Mouse (Mus musculus) hindbrain, postnatal 0 days (tissue): ENCODE measurements around the gene Adamtsl2. TPM values are rescaled to one million over a fixed set of nuclear protein-coding genes. Genes with fewer than 3 reads are reported as not detected.

Experiments
- ATAC-seq: fragments of 200-750 bp; cut with Nextera tagmentation; 2 replicates; pipeline ENCODE4 v1.8.0; 2017; ENCODE audit warnings: mild to moderate bottlenecking, moderate TSS enrichment, moderate library complexity
- DNase-seq: peaks from one replicate; pipeline ENCODE4 v3.0.0-alpha.2; 2015; ENCODE audit warnings: low spot score
- H3K27ac ChIP-seq: fragments of 300-500 bp; sonication (generic); 2 replicates; pipeline ENCODE4 v1.5.1; 2014; ENCODE audit warnings: mild to moderate bottlenecking
- H3K27me3 ChIP-seq: fragments of 300-500 bp; sonication (generic); 2 replicates; pipeline ENCODE4 v1.6.1; 2014; ENCODE audit warnings: low read length, mixed read lengths; ENCODE audit not compliant: insufficient read depth
- H3K36me3 ChIP-seq: fragments of 300-500 bp; sonication (generic); 2 replicates; pipeline ENCODE4 v1.6.1; 2014; ENCODE audit warnings: low read length, mixed read lengths; ENCODE audit not compliant: insufficient read depth
- H3K4me1 ChIP-seq: fragments of 300-500 bp; sonication (generic); 2 replicates; pipeline ENCODE4 v1.6.1; 2014; ENCODE audit warnings: antibody characterized with exemption, low read length, mixed read lengths; ENCODE audit not compliant: insufficient read depth
- H3K4me2 ChIP-seq: fragments of 300-500 bp; sonication (generic); 2 replicates; pipeline ENCODE4 v1.6.1; 2014; ENCODE audit warnings: low read depth, mild to moderate bottlenecking, low read length, moderate library complexity, mixed read lengths
- H3K4me3 ChIP-seq: fragments of 300-500 bp; sonication (generic); 2 replicates; pipeline ENCODE4 v1.5.1; 2014; ENCODE audit warnings: low read length
- H3K9ac ChIP-seq: fragments of 300-500 bp; sonication (generic); replicated peaks from 2 replicates; pipeline ENCODE4 v1.6.1; 2014; ENCODE audit warnings: mild to moderate bottlenecking, low read length, moderate library complexity, mixed read lengths
- H3K9me3 ChIP-seq: fragments of 300-500 bp; sonication (generic); 2 replicates; pipeline ENCODE4 v1.6.1; 2016; ENCODE audit warnings: low read length, mixed read lengths
- CTCF ChIP-seq: IDR thresholded peaks from 2 replicates; pipeline ENCODE4 v1.5.1; 2016; ENCODE audit warnings: antibody characterized with exemption, control low read depth, low read depth
- whole genome bisulfite sequencing: fragments of 180-500 bp; shearing (Covaris S2); extraction: QIAGEN DNeasy Blood & Tissue Kit; methylation state at CpG from one replicate; pipeline ENCODE4 v1.1.7; 2014; 5-methylcytosine and 5-hydroxymethylcytosine counted together
- polyA plus RNA-seq: library from polyadenylated mRNA; unstranded; fragments of >200 nt; fragmentation: Nextera tagmentation; extraction: Ambion mirVana; gene quantifications from 2 replicates; pipeline ENCODE4 v1.2.1, GENCODE M21; 2015
- total RNA-seq: library from RNA; depleted of rRNA; stranded (reverse); fragments of >200 nt; gene quantifications from 2 replicates; pipeline ENCODE4 v1.2.3, GENCODE M21; 2014; rRNA removed

The Adamtsl2 gene
- total and polyA plus RNA-seq, 2 experiments from 2014 or later = 4.4 to 9.9 TPM

DNA sequence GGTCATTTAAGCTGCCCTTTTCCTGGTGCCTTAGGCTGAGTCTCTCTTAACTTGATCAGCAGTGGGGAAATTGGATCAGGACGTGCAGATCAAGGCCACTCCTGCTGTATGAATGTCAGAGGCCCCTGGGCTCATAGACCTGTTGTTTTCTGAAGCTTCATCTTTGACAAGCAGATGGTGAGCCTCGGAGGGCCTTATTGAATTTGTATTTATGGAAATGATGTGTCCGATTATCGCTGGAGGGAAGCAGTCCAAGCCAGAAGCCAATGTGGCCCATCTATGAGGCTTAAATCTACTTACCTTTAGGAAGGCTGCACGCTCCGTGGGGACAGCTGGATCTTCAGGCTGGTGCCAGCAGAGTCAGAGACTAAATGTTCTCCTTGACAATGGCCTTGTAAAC lies 77.4 kb downstream of the Adamtsl2 start:
- no peaks in the 10 kb centered on the region for H3K4me1 ChIP-seq
- no peaks in the 10 kb centered on the region for H3K9me3 ChIP-seq
- H3K9ac ChIP-seq = no peak overlapping the region
- no peak for TF ChIP-seq CTCF
- no peaks in the 10 kb centered on the region for H3K27me3 ChIP-seq
- H3K36me3 ChIP-seq = no peaks in the 10 kb centered on the region
- no peak overlapping the region for H3K4me2 ChIP-seq
- 51% methylated on average over 6 of the region's 6 CpGs for WGBS
- H3K4me3 ChIP-seq = no peak overlapping the region
- DNase-seq (no peak), ATAC-seq (no peak)
- no peak overlapping the region for H3K27ac ChIP-seq

Other genes starting within 250 kb of the Adamtsl2 start
- 0.86 TPM in 1 of 2 replicates, not detected in the other for gene Abo, start 214.4 kb upstream of the Adamtsl2 start, total RNA-seq
- gene Abo, start 214.4 kb upstream of the Adamtsl2 start, polyA plus RNA-seq = not detected in 2 replicates
- 13.9 and 16.5 TPM in 2 replicates for gene Surf6, start 176.5 kb upstream of the Adamtsl2 start, total RNA-seq
- 20.5 and 22.3 TPM in 2 replicates for gene Surf6, start 176.5 kb upstream of the Adamtsl2 start, polyA plus RNA-seq
- gene Med22, start 168.7 kb upstream of the Adamtsl2 start, total RNA-seq = 116 and 122 TPM in 2 replicates
- gene Med22, start 168.7 kb upstream of the Adamtsl2 start, polyA plus RNA-seq = 125 and 141 TPM in 2 replicates
- 863 and 1,008 TPM in 2 replicates for gene Rpl7a, start 168.6 kb upstream of the Adamtsl2 start, total RNA-seq
- gene Rpl7a, start 168.6 kb upstream of the Adamtsl2 start, polyA plus RNA-seq = 446 and 467 TPM in 2 replicates
- 16.3 and 24.4 TPM in 2 replicates for gene Surf2, start 163.0 kb upstream of the Adamtsl2 start, total RNA-seq
- 50.4 and 54.6 TPM in 2 replicates for gene Surf2, start 163.0 kb upstream of the Adamtsl2 start, polyA plus RNA-seq
- 63.1 and 63.4 TPM in 2 replicates for gene Surf1, start 162.8 kb upstream of the Adamtsl2 start, total RNA-seq
- 112 and 117 TPM in 2 replicates for gene Surf1, start 162.8 kb upstream of the Adamtsl2 start, polyA plus RNA-seq
- 126 TPM in 2 replicates for gene Surf4, start 145.5 kb upstream of the Adamtsl2 start, total RNA-seq
- 97.8 and 107 TPM in 2 replicates for gene Surf4, start 145.5 kb upstream of the Adamtsl2 start, polyA plus RNA-seq
- gene Stkld1, start 145.3 kb upstream of the Adamtsl2 start, total RNA-seq = not detected in 2 replicates
- gene Stkld1, start 145.3 kb upstream of the Adamtsl2 start, polyA plus RNA-seq = 0.23 and 0.33 TPM in 2 replicates
- 35.3 and 38.0 TPM in 2 replicates for gene Rexo4, start 115.0 kb upstream of the Adamtsl2 start, total RNA-seq
- gene Rexo4, start 115.0 kb upstream of the Adamtsl2 start, polyA plus RNA-seq = 25.0 and 26.3 TPM in 2 replicates
- not detected in 2 replicates for gene Adamts13, start 106.0 kb upstream of the Adamtsl2 start, total RNA-seq
- not detected in 2 replicates for gene Adamts13, start 106.0 kb upstream of the Adamtsl2 start, polyA plus RNA-seq
- 50.1 and 50.4 TPM in 2 replicates for gene Cacfd1, start 69.5 kb upstream of the Adamtsl2 start, total RNA-seq
- 89.1 and 90.6 TPM in 2 replicates for gene Cacfd1, start 69.5 kb upstream of the Adamtsl2 start, polyA plus RNA-seq
- 29.2 and 30.9 TPM in 2 replicates for gene Slc2a6, start 51.4 kb upstream of the Adamtsl2 start, total RNA-seq
- gene Slc2a6, start 51.4 kb upstream of the Adamtsl2 start, polyA plus RNA-seq = 16.7 and 19.2 TPM in 2 replicates
- not detected in 2 replicates for gene Mymk, start 7.2 kb upstream of the Adamtsl2 start, total RNA-seq
- gene Mymk, start 7.2 kb upstream of the Adamtsl2 start, polyA plus RNA-seq = 0.19 and 0.30 TPM in 2 replicates
- 7.1 and 8.5 TPM in 2 replicates for gene Fam163b, start 63.1 kb downstream of the Adamtsl2 start, total RNA-seq
- 9.6 and 10.3 TPM in 2 replicates for gene Fam163b, start 63.1 kb downstream of the Adamtsl2 start, polyA plus RNA-seq
- gene Dbh, start 85.9 kb downstream of the Adamtsl2 start, total RNA-seq = 14.0 and 16.5 TPM in 2 replicates
- gene Dbh, start 85.9 kb downstream of the Adamtsl2 start, polyA plus RNA-seq = 9.3 and 11.2 TPM in 2 replicates
- 14.2 and 22.3 TPM in 2 replicates for gene Sardh, start 169.0 kb downstream of the Adamtsl2 start, total RNA-seq
- gene Sardh, start 169.0 kb downstream of the Adamtsl2 start, polyA plus RNA-seq = 10.4 and 10.8 TPM in 2 replicates